Mouse (Mus musculus): Measurements from ENCODE around the gene Mpp2.

Gene Mpp2

GRCm38 (mm10) chr11:102036336-102036735, 52.0 kb downstream of the Mpp2 start:
- DNase-seq (ENCODE audit: low spot score in 2 of 2): no peak

GRCm38 (mm10) chr11:102035456-102035960, 52.8 kb downstream of the Mpp2 start:
- DNase-seq (ENCODE audit: low spot score in 2 of 2): no peak

GRCm38 (mm10) chr11:102034887-102035286, 53.4 kb downstream of the Mpp2 start:
- DNase-seq (ENCODE audit: low spot score in 2 of 2): no peak

- DNase-seq (ENCODE audit: low spot score in 2 of 2): no peak
These were observed 55.2 kb downstream of the Mpp2 start for GRCm38 (mm10) chr11:102033055-102033591.

GRCm38 (mm10) chr11:102031149-102031548, 57.2 kb downstream of the Mpp2 start:
- no peak for DNase-seq (ENCODE audit: low spot score in 2 of 2)

GRCm38 (mm10) chr11:102029966-102030365, 58.3 kb downstream of the Mpp2 start:
- no peak for DNase-seq (ENCODE audit: low spot score in 2 of 2)

- no peak for DNase-seq (ENCODE audit: low spot score in 2 of 2)
These were observed 59.0 kb downstream of the Mpp2 start for GRCm38 (mm10) chr11:102029304-102029703.

GRCm38 (mm10) chr11:102028087-102028816, 60.1 kb downstream of the Mpp2 start, which contains the start of gene Mpp3:
TSS of gene Mpp3 (minus strand) at chr11:102028461.
- no peak for DNase-seq (ENCODE audit: low spot score in 2 of 2)

GRCm38 (mm10) chr11:102027361-102028017, 60.8 kb downstream of the Mpp2 start:
- DNase-seq (ENCODE audit: low spot score in 2 of 2): no peak

GRCm38 (mm10) chr11:102026694-102027360, 61.5 kb downstream of the Mpp2 start:
- peak in 1 of 2 experiments; percentile 30 for DNase-seq (ENCODE audit: low spot score in 2 of 2)

GRCm38 (mm10) chr11:102025991-102026660, 62.2 kb downstream of the Mpp2 start:
- DNase-seq (ENCODE audit: low spot score in 2 of 2): no peak

GRCm38 (mm10) chr11:102025354-102025753, 63.0 kb downstream of the Mpp2 start:
- no peak for DNase-seq (ENCODE audit: low spot score in 2 of 2)

GRCm38 (mm10) chr11:102024875-102025274, 63.4 kb downstream of the Mpp2 start:
- DNase-seq (ENCODE audit: low spot score in 2 of 2): no peak

GRCm38 (mm10) chr11:102024084-102024758, 64.1 kb downstream of the Mpp2 start:
- DNase-seq (ENCODE audit: low spot score in 2 of 2): no peak

- no peak for DNase-seq (ENCODE audit: low spot score in 2 of 2)
These were observed 64.9 kb downstream of the Mpp2 start for GRCm38 (mm10) chr11:102023406-102023805.

- DNase-seq (ENCODE audit: low spot score in 2 of 2): no peak
These were observed 67.1 kb downstream of the Mpp2 start for GRCm38 (mm10) chr11:102021196-102021595.

GRCm38 (mm10) chr11:102019736-102020135, 68.6 kb downstream of the Mpp2 start:
- DNase-seq (ENCODE audit: low spot score in 2 of 2): no peak

- no peak for DNase-seq (ENCODE audit: low spot score in 2 of 2)
These were observed 72.2 kb downstream of the Mpp2 start for GRCm38 (mm10) chr11:102016136-102016535.

- DNase-seq (ENCODE audit: low spot score in 2 of 2): peak in 1 of 2 experiments; percentile 27
These were observed 72.8 kb downstream of the Mpp2 start for GRCm38 (mm10) chr11:102015472-102015871.

- no peak for DNase-seq (ENCODE audit: low spot score in 2 of 2)
These were observed 75.1 kb downstream of the Mpp2 start for GRCm38 (mm10) chr11:102013201-102013600.

GRCm38 (mm10) chr11:102011510-102011909, 76.8 kb downstream of the Mpp2 start:
- DNase-seq (ENCODE audit: low spot score in 2 of 2): no peak
